ENCODE assay signal across 8 mouse cellular contexts in the genomic region with DNA sequence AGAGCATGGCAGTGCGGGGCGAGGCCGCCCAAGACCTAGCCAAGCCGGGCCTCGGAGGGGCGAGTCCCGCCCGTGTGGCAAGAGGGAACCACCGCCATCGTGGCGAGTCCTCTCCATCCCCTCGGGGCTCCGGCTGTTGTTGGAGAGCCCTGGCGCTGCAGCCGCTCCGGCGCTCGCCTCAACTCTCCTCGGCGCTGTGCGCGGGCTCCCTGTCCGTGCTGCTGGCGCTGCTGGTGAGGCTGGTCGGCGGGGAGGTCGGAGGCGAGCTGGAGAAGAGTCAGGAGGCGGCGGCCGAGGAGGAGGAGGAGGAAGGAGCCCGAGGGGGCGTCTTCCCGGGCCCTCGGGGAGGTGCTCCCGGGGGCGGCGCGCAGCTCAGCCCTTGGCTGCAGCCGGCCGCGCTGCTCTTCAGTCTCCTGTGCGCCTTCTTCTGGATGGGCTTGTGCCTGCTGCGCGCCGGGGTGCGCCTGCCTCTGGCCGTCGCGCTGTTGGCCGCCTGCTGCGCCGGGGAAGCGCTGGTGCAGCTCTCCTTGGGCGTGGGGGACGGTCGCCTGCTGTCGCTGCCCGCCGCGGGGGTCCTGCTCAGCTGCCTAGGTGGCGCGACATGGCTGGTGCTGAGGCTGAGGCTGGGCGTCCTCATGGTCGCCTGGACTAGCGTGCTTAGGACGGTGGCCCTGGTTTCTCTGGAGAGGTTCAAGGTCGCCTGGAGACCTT. TPM values are rescaled to one million over a fixed set of nuclear protein-coding genes. Genes with fewer than 3 reads are reported as not detected.
DNase-seq lines count a peak whose midpoint lies in the region; ATAC-seq and TF ChIP-seq lines count a peak whose summit lies in the region.

No protein-coding gene starts in this region.

- H3K4me2 ChIP-seq in intestine, embryonic 15.5 days (replicated peaks) = peak overlapping the region; percentile 75

- TF ChIP-seq CTCF in bone marrow, adult 2 months (IDR thresholded peaks at IDR 0.05; ENCODE audit: control insufficient read depth, insufficient read depth, low read length) = no peak

- no peak overlapping the region; the same call in 1 of the 2 replicates for H3K27ac ChIP-seq in bone marrow, adult 2 months (ENCODE audit: control insufficient read depth, insufficient read depth, low read depth, low read length, poor library complexity)
- H3K27ac ChIP-seq in intestine, embryonic 15.5 days = peak overlapping the region; percentile 97
- H3K27ac ChIP-seq in midbrain, embryonic 10.5 days (replicated peaks) = peak overlapping the region; percentile 83

- no peaks in the 10 kb centered on the region for H3K9me3 ChIP-seq in intestine, embryonic 15.5 days
- no peaks in the 10 kb centered on the region for H3K9me3 ChIP-seq in midbrain, embryonic 10.5 days (replicated peaks)

- no peak for TF ChIP-seq POLR2A in bone marrow, adult 2 months (IDR thresholded peaks at IDR 0.05; ENCODE audit: borderline replicate concordance, control insufficient read depth, low read depth, low read length)

- H3K4me3 ChIP-seq in bone marrow, adult 2 months (replicated peaks; ENCODE audit: control insufficient read depth, low read depth, low read length) = peak overlapping the region; percentile 18
- H3K4me3 ChIP-seq in intestine, embryonic 15.5 days (replicated peaks) = peak overlapping the region; percentile 89
- peak overlapping the region; percentile 63 for H3K4me3 ChIP-seq in midbrain, embryonic 10.5 days

- peak; percentile 32 for DNase-seq in embryo, embryonic 11.5 days (ENCODE audit: low read depth, low spot score)
- peak; percentile 67 to 73 for DNase-seq in gastrocnemius, postnatal 4 days (ENCODE audit: low spot score in 2 of 2)
- DNase-seq in left cerebral cortex, postnatal 36 days (ENCODE audit: low spot score in 2 of 2) = peak; percentile 59 to 63
- peak; percentile 77 for DNase-seq in midbrain, embryonic 10.5 days (ENCODE audit: low spot score)
- peak; percentile 5 to 20 for DNase-seq in spleen, postnatal 10 days (ENCODE audit: low spot score in 2 of 2)
- DNase-seq in B cell, adult 2 months = no peak

- H3K4me1 ChIP-seq in bone marrow, adult 2 months (ENCODE audit: control insufficient read depth, insufficient read depth, low read length) = no peaks in the 10 kb centered on the region
- peaks cover 16% of the 10 kb centered on the region; the same call in 1 of the 2 replicates for H3K4me1 ChIP-seq in intestine, embryonic 15.5 days (replicated peaks)
- peaks cover 27% of the 10 kb centered on the region for H3K4me1 ChIP-seq in midbrain, embryonic 10.5 days

- H3K36me3 ChIP-seq in intestine, embryonic 15.5 days = no peaks in the 10 kb centered on the region
- H3K36me3 ChIP-seq in midbrain, embryonic 10.5 days = no peaks in the 10 kb centered on the region

- no peaks in the 10 kb centered on the region for H3K27me3 ChIP-seq in intestine, embryonic 15.5 days (replicated peaks)
- H3K27me3 ChIP-seq in midbrain, embryonic 10.5 days (ENCODE audit: low read depth, poor library complexity, severe bottlenecking) = peaks cover 56% of the 10 kb centered on the region

- WGBS in bone marrow, adult 2 months = under 1% methylated on average over 58 of the region's 68 CpGs
- under 1% methylated on average over 68 of the region's 68 CpGs for WGBS in intestine, embryonic 15.5 days
- under 1% methylated on average over 67 of the region's 68 CpGs for WGBS in midbrain, embryonic 10.5 days

- H3K9ac ChIP-seq in intestine, embryonic 15.5 days = peak overlapping the region; percentile 91

- intact Hi-C loops in left cerebral cortex, postnatal 36 days (cut with DNase I) = no loop called here

- ATAC-seq in intestine, embryonic 15.5 days = peak; percentile 90

RNA-seq across cellular contexts. Expression of a gene that starts 0.7 kb away (rescaled TPM):
- polyA plus RNA-seq in bone marrow, adult 2 months (2011; ENCODE audit: insufficient read depth, insufficient read length, low replicate concordance, missing spikeins) = 1.5 and 3.1 TPM in 2 replicates
- 10 to 100 TPM; 11.9 to 13.3 TPM for total RNA-seq in gastrocnemius, postnatal 4 days (2021)
- polyA plus RNA-seq in intestine, embryonic 15.5 days (2015; fragmentation: Nextera tagmentation; extraction: Ambion mirVana) = 19.5 and 20.8 TPM in 2 replicates
- 1 to 10 TPM; 1.1 to 1.9 TPM for total RNA-seq in left cerebral cortex, postnatal 36 days (2021)
- polyA plus RNA-seq in midbrain, embryonic 10.5 days (2016; fragmentation: Nextera tagmentation; extraction: Ambion mirVana) = 0.63 and 1.3 TPM in 2 replicates

Comparison
In these comparisons a context has a peak if more than half of its experiments do, and no peak if none do; other contexts are left out.
1. H3K4me3 ChIP-seq: peak in every context shown above with its lines; median percentile 89 in intestine, embryonic 15.5 days; 63 in midbrain, embryonic 10.5 days; 18 in bone marrow, adult 2 months.
2. DNase-seq: peak in embryo, embryonic 11.5 days (single experiment), gastrocnemius, postnatal 4 days (2 of 2), left cerebral cortex, postnatal 36 days (2 of 2), midbrain, embryonic 10.5 days (single experiment) and spleen, postnatal 10 days (2 of 2); none in B cell, adult 2 months (0 of 2).